Mouse (Mus musculus): ENCODE results near the gene Sh3bgrl3.
"Not testable (repeated sequence)": the region's sequence is repeated elsewhere in the genome, so short reads cannot be mapped to it uniquely, and the experiment has no call there.

The Sh3bgrl3 gene

DNA sequence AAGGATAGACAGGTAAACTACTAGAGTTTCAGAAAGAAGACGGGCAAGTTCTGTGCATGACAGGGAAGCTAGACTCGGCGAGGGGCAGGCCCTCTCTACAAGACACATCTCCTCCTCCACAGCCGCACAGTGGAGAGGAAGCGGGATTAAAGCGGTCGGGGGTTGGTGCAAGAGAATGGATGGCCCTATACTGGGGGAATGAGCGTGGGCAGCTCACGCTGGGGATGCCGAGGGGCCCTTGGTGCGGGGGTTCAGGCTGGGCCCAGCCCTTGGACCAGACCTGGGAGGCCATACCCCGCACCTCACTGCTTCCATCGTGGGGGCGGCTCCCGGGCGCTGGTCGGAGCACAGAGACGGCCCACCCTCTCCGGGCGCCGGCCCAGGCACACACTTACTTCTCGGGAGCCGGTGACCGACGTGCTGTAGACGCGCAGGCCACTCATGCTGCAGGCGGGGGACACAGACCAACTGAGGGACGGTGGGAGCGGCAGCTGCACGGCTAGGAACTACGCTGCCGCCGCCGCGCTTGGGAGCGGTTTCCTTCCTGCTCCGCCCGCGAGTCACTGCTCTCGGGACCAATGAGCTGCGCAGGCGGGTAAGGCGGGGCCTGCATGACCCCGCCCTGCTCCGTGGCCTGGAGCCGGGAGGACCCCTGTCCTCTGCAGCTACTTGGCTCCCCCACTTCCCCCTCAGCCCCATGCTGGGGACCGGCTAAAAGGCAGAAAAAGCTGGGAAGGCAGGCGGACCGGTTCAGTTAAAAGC lies at the start of gene Sh3bgrl3:
Sh3bgrl3 (minus strand) TSS at position 569 of the 762 bp plus-strand sequence.
- in situ Hi-C loops (cut with MboI, MseI): loop anchor here (5.0 kb wide), 1 partner anchor 36 kb away; no protein-coding TSS in a partner anchor

DNA sequence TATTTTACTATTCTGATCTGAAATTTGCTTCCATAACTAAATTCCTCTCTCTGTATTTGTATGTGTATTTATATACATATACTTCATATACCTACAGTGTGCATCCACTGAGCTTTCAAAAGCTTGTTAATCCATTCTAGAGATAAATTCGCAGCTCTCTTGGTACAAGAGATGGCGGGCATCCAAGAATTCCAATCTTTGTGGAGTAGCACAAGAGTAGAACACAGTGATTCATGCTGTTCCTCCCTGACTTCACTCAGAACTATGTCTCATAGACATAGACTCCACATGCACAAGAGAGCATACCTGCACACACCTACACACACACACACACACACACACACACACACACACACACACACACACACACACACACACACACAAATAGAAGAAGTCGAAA lies 43.8 kb upstream of the Sh3bgrl3 start:
- in situ Hi-C loops (cut with MboI, MseI): no loop called here

GRCm38 (mm10) chr4:134166906-134167305 lies 38.3 kb upstream of the Sh3bgrl3 start:
- in situ Hi-C loops (cut with MboI, MseI): no loop called here

GRCm38 (mm10) chr4:134165548-134166465 lies 37.2 kb upstream of the Sh3bgrl3 start:
- in situ Hi-C loops (cut with MboI, MseI): no loop called here

DNA sequence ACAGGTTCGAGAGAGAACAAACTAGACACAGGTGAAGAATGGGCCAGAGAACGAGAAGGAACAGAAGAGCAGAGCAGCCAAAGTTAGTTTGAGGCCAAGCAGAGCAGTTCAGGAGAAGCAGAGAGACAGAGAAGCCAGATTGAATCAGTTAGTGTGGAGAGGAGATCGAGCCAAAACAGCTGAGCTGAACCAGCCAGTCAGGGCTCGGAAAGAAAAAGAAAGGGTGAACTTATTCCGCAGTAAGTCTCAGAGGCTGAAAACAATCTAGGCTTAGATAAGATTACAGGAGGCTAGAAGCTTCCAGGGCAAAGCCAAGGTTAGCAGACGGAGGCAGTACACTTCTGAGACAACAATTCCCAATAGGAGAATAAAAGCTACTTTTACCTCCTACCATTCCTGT lies 36.4 kb upstream of the Sh3bgrl3 start:
- in situ Hi-C loops (cut with MboI, MseI): no loop called here

GRCm38 (mm10) chr4:134164591-134164990 lies 36.0 kb upstream of the Sh3bgrl3 start:
- in situ Hi-C loops (cut with MboI, MseI): no loop called here

DNA sequence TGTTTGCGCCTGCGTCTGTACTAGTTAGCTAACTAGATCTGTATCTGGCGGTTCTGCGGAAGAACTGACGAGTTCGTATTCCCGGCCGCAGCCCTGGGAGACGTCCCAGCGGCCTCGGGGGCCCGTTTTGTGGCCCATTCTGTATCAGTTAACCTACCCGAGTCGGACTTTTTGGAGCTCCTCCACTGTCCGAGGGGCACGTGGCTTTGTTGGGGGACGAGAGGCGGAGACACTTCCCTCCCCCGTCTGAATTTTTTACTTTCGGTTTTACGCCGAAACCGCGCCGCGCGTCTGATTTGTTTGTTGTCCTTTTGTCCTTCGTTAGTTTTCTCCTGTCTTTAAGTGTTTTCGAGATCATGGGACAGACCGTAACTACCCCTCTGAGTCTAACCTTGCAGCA lies 31.5 kb upstream of the Sh3bgrl3 start:
- in situ Hi-C loops (cut with MboI, MseI): not testable (repeated sequence)

DNA sequence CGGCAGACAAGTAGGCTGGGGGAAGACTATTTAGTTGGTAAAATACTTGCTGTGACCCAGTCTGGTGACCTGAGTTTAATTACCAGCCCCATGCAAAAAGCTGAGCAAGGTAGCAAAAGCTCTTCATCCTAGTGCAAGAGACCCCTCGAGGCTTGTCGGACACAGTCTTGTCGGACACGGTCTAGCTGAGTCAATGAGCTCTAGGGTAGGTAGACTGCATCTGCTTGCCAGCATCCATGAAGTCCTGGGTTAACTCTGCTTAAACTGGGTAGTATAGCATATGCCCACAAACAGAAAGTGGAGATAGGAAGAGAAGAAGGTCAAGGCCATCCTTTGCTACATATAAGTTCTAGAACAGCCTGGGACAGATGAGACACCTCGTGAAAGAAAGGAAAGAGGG lies 30.2 kb upstream of the Sh3bgrl3 start:
- in situ Hi-C loops (cut with MboI, MseI): no loop called here

DNA sequence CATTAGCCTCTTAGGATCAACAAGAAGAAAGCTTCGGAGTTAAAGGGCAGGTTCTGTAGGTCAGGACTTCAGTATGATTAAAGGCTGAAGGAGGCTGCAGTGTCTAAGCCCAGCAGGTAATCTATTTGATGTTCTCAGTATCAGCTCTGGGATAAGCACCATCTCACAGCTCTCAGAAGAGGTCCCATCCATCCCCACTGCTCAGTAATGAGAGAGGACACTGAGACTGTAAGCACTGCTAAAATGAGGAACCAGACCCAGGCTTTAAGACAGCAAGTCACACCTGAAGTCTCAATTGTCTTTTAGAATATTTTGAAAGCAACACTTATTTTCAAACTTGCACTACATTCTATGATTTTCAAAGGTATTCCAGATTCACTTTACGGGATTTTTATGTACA lies 29.0 kb upstream of the Sh3bgrl3 start:
- in situ Hi-C loops (cut with MboI, MseI): no loop called here

DNA sequence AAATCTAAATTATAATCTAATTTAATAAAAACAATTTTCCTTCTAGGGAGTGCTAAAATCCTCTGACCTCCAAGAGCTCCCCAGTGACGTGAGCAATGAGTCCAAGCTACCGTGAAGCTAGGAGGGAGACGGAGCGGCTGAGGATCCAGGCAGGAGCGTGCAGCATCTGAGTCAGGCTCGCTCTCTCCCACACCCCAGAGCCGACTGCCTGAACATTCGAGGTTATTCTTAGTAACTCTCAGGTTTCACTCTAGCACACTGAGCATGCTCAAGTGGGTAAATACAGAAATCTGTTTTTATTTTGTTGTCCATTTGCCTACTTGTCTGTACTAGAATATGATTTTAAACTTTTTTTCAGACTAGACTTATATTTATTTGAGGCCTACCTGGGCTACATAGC lies 28.2 kb upstream of the Sh3bgrl3 start:
- in situ Hi-C loops (cut with MboI, MseI): no loop called here

GRCm38 (mm10) chr4:134155961-134156465 lies 27.4 kb upstream of the Sh3bgrl3 start:
- in situ Hi-C loops (cut with MboI, MseI): no loop called here

GRCm38 (mm10) chr4:134155531-134155930 lies 26.9 kb upstream of the Sh3bgrl3 start:
- in situ Hi-C loops (cut with MboI, MseI): no loop called here

DNA sequence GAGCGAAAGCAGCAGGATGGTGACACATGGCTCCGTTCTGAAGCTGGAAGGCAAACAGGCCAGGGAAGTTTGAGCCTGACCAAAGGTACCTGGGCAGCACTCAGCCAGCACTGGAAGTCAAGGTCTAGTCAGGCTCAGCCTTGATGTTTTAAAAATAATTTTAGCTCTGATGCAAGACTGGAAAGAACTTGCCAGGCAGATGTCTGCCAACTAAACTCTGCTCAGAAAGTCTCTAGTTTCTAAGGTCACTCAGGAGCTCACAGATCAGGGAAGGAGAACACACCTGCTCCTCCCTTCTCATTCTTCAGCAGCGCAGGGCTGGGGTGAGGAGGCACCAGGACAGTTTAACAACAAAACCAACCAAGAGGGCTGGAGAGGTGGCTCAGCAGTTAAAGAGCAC lies 25.8 kb upstream of the Sh3bgrl3 start:
- in situ Hi-C loops (cut with MboI, MseI): no loop called here

DNA sequence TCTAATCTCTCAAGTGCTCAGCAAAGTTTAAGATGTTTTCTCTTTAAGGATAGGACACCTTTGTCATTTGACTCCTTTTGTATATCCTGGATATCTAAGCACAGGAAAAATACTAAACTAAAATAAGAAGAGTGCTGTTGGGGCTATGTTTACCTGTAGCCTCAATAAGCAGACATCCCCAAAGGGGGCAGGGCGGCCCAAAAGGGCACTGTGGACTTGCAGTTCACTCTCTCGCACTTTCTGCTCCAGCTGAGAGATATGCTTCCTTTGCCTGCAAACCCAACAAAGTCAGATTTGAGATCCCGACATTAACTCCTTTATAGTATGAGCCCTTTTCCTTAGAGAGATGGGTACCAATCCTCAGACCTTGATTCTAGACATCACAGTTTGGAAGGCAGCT lies 25.1 kb upstream of the Sh3bgrl3 start:
- in situ Hi-C loops (cut with MboI, MseI): no loop called here

GRCm38 (mm10) chr4:134152112-134152511 lies 23.5 kb upstream of the Sh3bgrl3 start:
- in situ Hi-C loops (cut with MboI, MseI): no loop called here

DNA sequence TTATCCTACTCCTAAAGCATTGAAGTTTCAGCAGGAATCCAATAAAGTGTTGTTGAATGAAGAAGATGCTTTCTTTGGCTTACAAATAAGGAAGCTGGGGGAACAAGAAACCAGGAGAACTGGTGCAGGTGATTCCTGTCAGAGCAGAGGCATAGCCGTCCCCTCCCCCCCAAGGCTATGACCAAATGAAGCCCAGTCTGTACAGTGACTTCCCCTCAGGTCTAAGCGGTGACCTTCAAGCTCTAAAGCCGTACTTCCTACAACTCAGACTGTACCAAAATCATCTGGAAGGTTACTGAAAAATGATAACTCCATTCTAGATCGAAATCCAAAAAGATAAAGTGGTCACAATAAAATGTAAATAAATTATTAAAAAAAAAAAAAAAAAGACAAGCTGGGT lies 20.8 kb upstream of the Sh3bgrl3 start:
- in situ Hi-C loops (cut with MboI, MseI): no loop called here

- in situ Hi-C loops (cut with MboI, MseI): not testable (repeated sequence)
Measured at GRCm38 (mm10) chr4:134144297-134144696, 15.7 kb upstream of the Sh3bgrl3 start.

DNA sequence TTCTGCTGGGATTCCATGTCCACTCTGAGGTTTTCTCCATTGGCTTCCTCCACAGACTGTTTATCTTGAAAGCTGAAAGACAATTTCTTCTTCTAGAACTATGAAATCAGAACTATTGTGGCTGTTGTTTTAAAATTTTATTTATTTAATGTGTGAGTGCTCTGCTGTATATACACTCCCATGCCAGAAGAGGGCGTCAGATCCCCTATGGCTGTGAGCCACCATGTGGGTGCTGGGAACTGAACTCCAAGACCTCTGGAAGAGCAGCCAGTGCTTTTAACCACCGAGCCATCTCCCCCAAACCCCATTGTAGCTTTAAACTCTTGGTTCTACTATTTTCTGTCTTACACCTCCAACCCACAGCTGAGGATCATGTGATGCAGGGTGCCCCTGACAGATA lies 10.3 kb upstream of the Sh3bgrl3 start:
- in situ Hi-C loops (cut with MboI, MseI): no loop called here

GRCm38 (mm10) chr4:134136280-134136926 lies 7.8 kb upstream of the Sh3bgrl3 start:
- in situ Hi-C loops (cut with MboI, MseI): no loop called here

GRCm38 (mm10) chr4:134132519-134133095 lies 4.0 kb upstream of the Sh3bgrl3 start:
- in situ Hi-C loops (cut with MboI, MseI): no loop called here

DNA sequence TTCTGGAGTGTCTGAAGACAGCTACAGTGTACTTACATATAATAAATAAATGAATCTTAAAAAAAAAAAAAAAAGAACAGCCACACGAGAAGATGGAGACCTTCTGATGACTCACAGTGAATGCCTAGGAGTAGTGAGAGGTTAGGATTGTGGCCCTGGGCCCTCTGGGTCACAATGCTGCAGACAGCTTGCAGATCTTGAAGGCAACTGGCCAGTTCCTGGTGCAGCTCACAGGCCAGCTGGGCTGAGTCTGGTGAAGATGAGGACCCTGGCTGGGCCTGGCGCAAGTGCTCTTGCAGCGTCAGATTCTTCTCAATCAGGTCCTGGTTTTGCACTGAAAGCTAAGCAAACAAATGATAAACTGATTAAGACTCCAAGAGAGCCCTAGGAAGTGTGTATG lies 3.5 kb upstream of the Sh3bgrl3 start:
- in situ Hi-C loops (cut with MboI, MseI): no loop called here

DNA sequence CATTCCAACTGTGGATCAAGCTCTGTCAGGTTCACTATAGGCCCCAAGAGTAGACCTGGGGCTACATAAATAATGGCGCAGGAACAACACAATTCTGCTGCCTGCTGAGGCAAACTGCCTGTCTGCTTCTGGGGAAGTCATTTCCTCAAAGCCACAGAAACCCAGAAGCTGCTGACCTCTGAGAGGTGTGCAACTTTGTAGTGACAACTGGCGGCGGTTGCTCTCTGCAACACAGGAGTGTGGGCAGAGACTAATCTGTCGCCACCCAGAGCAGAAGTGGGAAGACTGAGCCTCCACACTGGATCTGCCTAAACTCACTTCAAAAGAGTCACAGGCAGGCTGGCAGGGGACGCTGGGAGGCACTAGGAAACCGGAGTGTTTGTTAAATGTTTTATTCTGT lies 893 bp upstream of the Sh3bgrl3 start:
- in situ Hi-C loops (cut with MboI, MseI): loop anchor here (5.0 kb wide), 1 partner anchor 37 kb away; no protein-coding TSS in a partner anchor

Measured in T-helper 1 cell (primary cell).